Mouse (Mus musculus): ENCODE data around the gene Por.

Gene Por

GRCm38 (mm10) chr5:135727871-135728270, 58.0 kb downstream of the Por start:
- no peak for DNase-seq (ENCODE audit: low spot score in 2 of 2)

- no peak for DNase-seq (ENCODE audit: low spot score in 2 of 2)
Measured at GRCm38 (mm10) chr5:135728361-135728760, 58.5 kb downstream of the Por start.

- no peak for DNase-seq (ENCODE audit: low spot score in 2 of 2)
Measured at GRCm38 (mm10) chr5:135729351-135729750, 59.5 kb downstream of the Por start.

- no peak for DNase-seq (ENCODE audit: low spot score in 2 of 2)
Measured at GRCm38 (mm10) chr5:135730278-135730677, 60.4 kb downstream of the Por start.

- DNase-seq (ENCODE audit: low spot score in 2 of 2) = no peak
Measured at GRCm38 (mm10) chr5:135730916-135731315, 61.1 kb downstream of the Por start.

- DNase-seq (ENCODE audit: low spot score in 2 of 2) = no peak
Measured at GRCm38 (mm10) chr5:135731322-135731721, 61.5 kb downstream of the Por start.

GRCm38 (mm10) chr5:135733071-135733470, 63.2 kb downstream of the Por start:
- no peak for DNase-seq (ENCODE audit: low spot score in 2 of 2)

GRCm38 (mm10) chr5:135734057-135734680, 64.3 kb downstream of the Por start:
- DNase-seq (ENCODE audit: low spot score in 2 of 2) = no peak

- no peak for DNase-seq (ENCODE audit: low spot score in 2 of 2)
Measured at GRCm38 (mm10) chr5:135735741-135736140, 65.9 kb downstream of the Por start.

- no peak for DNase-seq (ENCODE audit: low spot score in 2 of 2)
Measured at GRCm38 (mm10) chr5:135736544-135736943, 66.7 kb downstream of the Por start.

GRCm38 (mm10) chr5:135737154-135737553, 67.3 kb downstream of the Por start:
- no peak for DNase-seq (ENCODE audit: low spot score in 2 of 2)

GRCm38 (mm10) chr5:135738266-135738665, 68.4 kb downstream of the Por start:
- DNase-seq (ENCODE audit: low spot score in 2 of 2) = no peak

GRCm38 (mm10) chr5:135742156-135742555, 72.3 kb downstream of the Por start:
- no peak for DNase-seq (ENCODE audit: low spot score in 2 of 2)

- DNase-seq (ENCODE audit: low spot score in 2 of 2) = no peak
Measured at GRCm38 (mm10) chr5:135742941-135743740, 73.3 kb downstream of the Por start.

GRCm38 (mm10) chr5:135743741-135744609, 74.1 kb downstream of the Por start, which contains the start of gene Tmem120a:
TSS of gene Tmem120a (minus strand) at chr5:135744448.
- DNase-seq (ENCODE audit: low spot score in 2 of 2) = peak; percentile 85 to 92

- DNase-seq (ENCODE audit: low spot score in 2 of 2) = no peak
Measured at GRCm38 (mm10) chr5:135744742-135745141, 74.9 kb downstream of the Por start.

- no peak for DNase-seq (ENCODE audit: low spot score in 2 of 2)
Measured at GRCm38 (mm10) chr5:135751041-135751440, 81.2 kb downstream of the Por start.

GRCm38 (mm10) chr5:135751595-135751994, 81.8 kb downstream of the Por start:
- no peak for DNase-seq (ENCODE audit: low spot score in 2 of 2)

GRCm38 (mm10) chr5:135761881-135762280, 92.0 kb downstream of the Por start:
- DNase-seq (ENCODE audit: low spot score in 2 of 2) = no peak

- peak in 1 of 2 experiments; percentile 66 for DNase-seq (ENCODE audit: low spot score in 2 of 2)
Measured at GRCm38 (mm10) chr5:135763526-135763925, 93.7 kb downstream of the Por start.

- no peak for DNase-seq (ENCODE audit: low spot score in 2 of 2)
Measured at GRCm38 (mm10) chr5:135764971-135765370, 95.1 kb downstream of the Por start.

GRCm38 (mm10) chr5:135772519-135772918, 102.7 kb downstream of the Por start:
- no peak for DNase-seq (ENCODE audit: low spot score in 2 of 2)

Measured in frontal cortex, postnatal 14 days (tissue).